Mouse (Mus musculus) gastrocnemius, adult 2 months (tissue): ENCODE results near the gene AA986860. TPM values are rescaled to one million over a fixed set of nuclear protein-coding genes. Genes with fewer than 3 reads are reported as not detected.

Experiments used
- DNase-seq: peaks from one replicate; pipeline ENCODE4 v3.0.0; 2022
- H3K27ac ChIP-seq: fragments of 200-600 bp; 2 replicates; pipeline ENCODE4 v1.8.1; 2022; ENCODE audit warnings: mild to moderate bottlenecking
- H3K4me3 ChIP-seq: fragments of 200-600 bp; 2 replicates; pipeline ENCODE4 v1.8.1; 2022; ENCODE audit warnings: mild to moderate bottlenecking, moderate library complexity
- CTCF ChIP-seq: fragments of 200-600 bp; IDR thresholded peaks from 2 replicates; pipeline ENCODE4 v1.8.1; 2022; ENCODE audit warnings: antibody characterized with exemption, mild to moderate bottlenecking, moderate library complexity
- intact Hi-C: fragments of 180-260 bp; cut with DNase I; formaldehyde crosslinking; loops from one replicate; pipeline ENCODE4 v1.15.1; 2025
- long read RNA-seq, 2 experiments: library from polyadenylated mRNA; stranded (forward); transcript quantifications; one replicate each; pipeline ENCODE4 v2.0.0; 2021
- total RNA-seq, 2 experiments: library from RNA; stranded (reverse); gene quantifications; 2 replicates each; pipeline ENCODE4 v1.2.3; 2021

Gene AA986860
- total RNA-seq, result under 1 TPM; 0.20 to 0.43 TPM
- long read RNA-seq, experiment 1, result 0 reads
- long read RNA-seq, experiment 2, result 0 reads

GRCm38 (mm10) chr1:130731741-130732337 is at the start of gene AA986860:
AA986860 (plus strand) TSS chr1:130731976.
- Histone ChIP-seq H3K27ac (no peak within 1 kb of the TSS), H3K4me3 (no peak within 1 kb of the TSS)
- no peak for TF ChIP-seq CTCF
- DNase-seq, result no peak
- intact Hi-C loops, result no loop called here

GRCm38 (mm10) chr1:130683905-130684304 is 47.9 kb upstream of the AA986860 start:
- no peak overlapping the region for H3K4me3 ChIP-seq
- no peak for TF ChIP-seq CTCF
- H3K27ac ChIP-seq, result no peak overlapping the region
- intact Hi-C loops, result no loop called here
- no peak for DNase-seq

- intact Hi-C loops, result loop anchor here (10.0 kb wide), 1 partner anchor 96 kb away; no protein-coding TSS in a partner anchor
- Histone ChIP-seq H3K4me3 (no peak overlapping the region), H3K27ac (no peak overlapping the region)
- no peak for TF ChIP-seq CTCF
- no peak for DNase-seq
Observed at GRCm38 (mm10) chr1:130698601-130699000, 33.2 kb upstream of the AA986860 start.

GRCm38 (mm10) chr1:130699937-130700633 is 31.7 kb upstream of the AA986860 start:
- Histone ChIP-seq H3K27ac (no peak overlapping the region), H3K4me3 (no peak overlapping the region)
- peak; percentile 48 for DNase-seq
- intact Hi-C loops, result loop anchor here (10.0 kb wide), 1 partner anchor 95 kb away; no protein-coding TSS in a partner anchor
- no peak for TF ChIP-seq CTCF

GRCm38 (mm10) chr1:130701976-130702375 is 29.8 kb upstream of the AA986860 start:
- intact Hi-C loops, result no loop called here
- no peak overlapping the region for H3K4me3 ChIP-seq
- H3K27ac ChIP-seq, result no peak overlapping the region
- no peak for TF ChIP-seq CTCF
- no peak for DNase-seq

- no peak overlapping the region for H3K4me3 ChIP-seq
- TF ChIP-seq CTCF, result no peak
- no peak overlapping the region for H3K27ac ChIP-seq
- intact Hi-C loops, result no loop called here
- no peak for DNase-seq
Observed at GRCm38 (mm10) chr1:130703613-130704012, 28.2 kb upstream of the AA986860 start.

GRCm38 (mm10) chr1:130710283-130711080 is 21.3 kb upstream of the AA986860 start:
- TF ChIP-seq CTCF, result no peak
- H3K4me3 ChIP-seq, result no peak overlapping the region
- DNase-seq, result no peak
- H3K27ac ChIP-seq, result no peak overlapping the region
- intact Hi-C loops, result loop anchor here (10.0 kb wide), 1 partner anchor 354 kb away; no protein-coding TSS in a partner anchor

GRCm38 (mm10) chr1:130714046-130714445 is 17.7 kb upstream of the AA986860 start:
- DNase-seq, result no peak
- intact Hi-C loops, result loop anchor here (10.0 kb wide), 1 partner anchor 351 kb away; no protein-coding TSS in a partner anchor
- H3K4me3 ChIP-seq, result no peak overlapping the region
- H3K27ac ChIP-seq, result no peak overlapping the region
- no peak for TF ChIP-seq CTCF

- peak; percentile 95 for DNase-seq
- intact Hi-C loops, result loop anchor here (10.0 kb wide), 1 partner anchor 349 kb away; no protein-coding TSS in a partner anchor
- Histone ChIP-seq H3K4me3 (peak within 1 kb of the TSS; percentile 90), H3K27ac (peak within 1 kb of the TSS; percentile 92)
- TF ChIP-seq CTCF, result no peak
Observed at GRCm38 (mm10) chr1:130715561-130716217, 16.1 kb upstream of the AA986860 start, which contains the start of gene Gm29427. Gm29427 (minus strand) TSS chr1:130715799.

GRCm38 (mm10) chr1:130716218-130716512 is 15.6 kb upstream of the AA986860 start:
- intact Hi-C loops, result loop anchor here (10.0 kb wide), 1 partner anchor 349 kb away; no protein-coding TSS in a partner anchor
- Histone ChIP-seq H3K27ac (peak overlapping the region; percentile 92), H3K4me3 (peak overlapping the region; percentile 90)
- TF ChIP-seq CTCF, result no peak
- DNase-seq, result no peak

- DNase-seq, result peak; percentile 61
- Histone ChIP-seq H3K27ac (peak overlapping the region; percentile 92), H3K4me3 (peak overlapping the region; percentile 90)
- no peak for TF ChIP-seq CTCF
- intact Hi-C loops, result loop anchor here (10.0 kb wide), 1 partner anchor 348 kb away; no protein-coding TSS in a partner anchor
Observed at GRCm38 (mm10) chr1:130716513-130717290, 15.1 kb upstream of the AA986860 start.
